Mouse (Mus musculus) heart, embryonic 12.5 days (tissue): ENCODE measurements at regions not wholly inside any gene's neighbourhood (a gene's known extent, or its start where the extent isn't known, plus 50 kb on each side); places are given as distances from the start of the nearest gene placed in this dataset.

Experiments
- ATAC-seq: fragments of 200-750 bp; cut with Nextera tagmentation; 2 replicates; pipeline ENCODE4 v1.8.0; 2017; ENCODE audit warnings: moderate TSS enrichment, moderate library complexity; ENCODE audit not compliant: insufficient number of reproducible peaks, low FRiP score
- H3K27ac ChIP-seq: fragments of 300-500 bp; sonication (generic); 2 replicates; pipeline ENCODE4 v1.5.1; 2016; ENCODE audit warnings: mild to moderate bottlenecking, moderate library complexity; ENCODE audit not compliant: poor library complexity, severe bottlenecking
- H3K27me3 ChIP-seq: fragments of 300-500 bp; sonication (generic); replicated peaks from 2 replicates; pipeline ENCODE4 v1.6.1; 2016; ENCODE audit warnings: mild to moderate bottlenecking, moderate library complexity
- H3K36me3 ChIP-seq: fragments of 300-500 bp; sonication (generic); 2 replicates; pipeline ENCODE4 v1.6.1; 2016; ENCODE audit warnings: mild to moderate bottlenecking, moderate library complexity
- H3K4me1 ChIP-seq: fragments of 300-500 bp; sonication (generic); replicated peaks from 2 replicates; pipeline ENCODE4 v1.6.1; 2016; ENCODE audit warnings: mild to moderate bottlenecking
- H3K4me2 ChIP-seq: fragments of 300-500 bp; sonication (generic); 2 replicates; pipeline ENCODE4 v1.6.1; 2016; ENCODE audit warnings: mild to moderate bottlenecking, moderate library complexity
- H3K4me3 ChIP-seq: fragments of 300-500 bp; sonication (generic); 2 replicates; pipeline ENCODE4 v1.5.1; 2016; ENCODE audit warnings: mild to moderate bottlenecking
- H3K9ac ChIP-seq: fragments of 300-500 bp; sonication (generic); 2 replicates; pipeline ENCODE4 v1.6.1; 2016; ENCODE audit warnings: mild to moderate bottlenecking, moderate library complexity
- H3K9me3 ChIP-seq: fragments of 300-500 bp; sonication (generic); replicated peaks from 2 replicates; pipeline ENCODE4 v1.6.1; 2016; ENCODE audit warnings: mild to moderate bottlenecking, moderate library complexity
- WGBS: fragments of 180-500 bp; shearing (Covaris S2); methylation state at CpG from one replicate; pipeline ENCODE4 v1.1.7; 2016; 5-methylcytosine and 5-hydroxymethylcytosine counted together

DNA sequence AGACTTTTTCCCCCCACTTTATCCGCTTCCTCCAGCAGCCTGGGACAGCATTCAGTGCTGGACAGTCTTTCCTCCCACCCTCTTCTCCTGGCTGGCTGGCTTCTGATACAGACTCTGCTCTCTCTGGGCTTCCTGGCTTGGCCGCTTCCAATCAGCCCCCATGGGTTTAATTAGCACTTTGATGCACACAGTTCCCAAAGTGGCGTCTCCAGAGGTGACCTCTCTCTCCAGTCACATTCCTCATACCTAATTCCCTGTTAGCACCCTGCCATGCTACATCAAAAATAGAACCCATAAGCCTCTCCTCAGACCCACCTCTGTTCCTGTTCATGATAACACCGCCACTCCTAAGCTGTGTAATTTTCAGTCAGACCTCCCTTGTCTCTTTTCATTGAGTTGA, 101.9 kb upstream of the Arid2 start:
- H3K4me2 ChIP-seq = peak overlapping the region; percentile 48
- no peaks in the 10 kb centered on the region for H3K9me3 ChIP-seq
- no peaks in the 10 kb centered on the region for H3K36me3 ChIP-seq
- no peak overlapping the region for H3K9ac ChIP-seq
- H3K4me3 ChIP-seq = no peak overlapping the region
- 4% methylated on average over 4 of the region's 4 CpGs for WGBS
- H3K27ac ChIP-seq = peak overlapping the region; percentile 93
- H3K4me1 ChIP-seq = peaks cover 18% of the 10 kb centered on the region
- H3K27me3 ChIP-seq = no peaks in the 10 kb centered on the region
- peak; percentile 78 for ATAC-seq

DNA sequence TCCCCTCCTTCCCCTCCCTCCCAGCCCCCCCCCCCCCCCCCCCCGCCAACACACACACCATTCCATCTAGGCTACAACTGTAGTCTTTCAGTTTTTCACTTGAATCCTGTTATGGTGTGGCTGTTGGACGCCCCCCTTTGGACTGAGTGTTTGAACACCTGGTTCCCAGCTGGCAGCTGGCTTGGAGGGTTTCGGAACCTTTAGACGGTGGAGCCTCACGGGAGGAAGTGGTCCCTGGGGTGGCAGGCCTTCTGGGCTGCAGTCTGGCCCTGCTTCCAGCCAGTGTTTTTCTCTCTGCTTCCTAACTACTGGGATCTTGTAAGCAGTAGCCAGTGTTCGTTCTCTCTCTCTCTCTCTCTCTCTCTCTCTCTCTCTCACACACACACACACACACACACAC, 101.4 kb upstream of the Arid2 start:
- Histone ChIP-seq H3K4me1 (peaks cover 18% of the 10 kb centered on the region), H3K9me3 (0 out of 2 replicates have a peak, but pooled peaks cover 3% of the 10 kb centered on the region), H3K9ac (0 out of 2 replicates have a peak overlapping the region, but pooled peaks have one; percentile 53), H3K27ac (peak overlapping the region; percentile 93), H3K27me3 (no peaks in the 10 kb centered on the region), H3K4me3 (no peak overlapping the region), H3K4me2 (peak overlapping the region; percentile 48), H3K36me3 (no peaks in the 10 kb centered on the region)
- 29% methylated on average over 5 of the region's 6 CpGs for WGBS
- ATAC-seq = 0 out of 2 replicates have a peak, but pooled peaks have one; percentile 23

DNA sequence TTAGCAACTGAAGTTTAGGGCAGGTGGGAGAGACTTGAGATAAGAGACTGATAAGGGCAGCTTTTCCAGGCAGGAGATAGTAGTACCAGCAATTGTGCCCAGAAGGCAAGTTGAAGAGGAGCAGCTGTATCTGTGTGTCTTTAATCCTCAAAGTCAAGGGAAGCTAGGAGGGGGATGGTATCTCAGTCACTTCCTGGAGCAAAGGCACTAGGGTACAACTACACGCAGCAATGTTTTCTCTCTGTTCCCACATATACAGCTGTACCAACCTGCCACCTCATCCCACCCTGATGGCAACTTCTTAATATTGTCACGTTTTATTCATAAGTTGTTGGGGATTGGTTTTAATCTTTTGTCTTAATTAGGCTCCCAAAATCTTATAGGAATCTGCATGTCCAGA, 97.8 kb upstream of the Arid2 start:
- Histone ChIP-seq H3K9me3 (peaks cover 8% of the 10 kb centered on the region; the same call in 1 of the 2 replicates), H3K4me3 (no peak overlapping the region), H3K4me1 (peaks cover 18% of the 10 kb centered on the region), H3K27ac (no peak overlapping the region), H3K27me3 (no peaks in the 10 kb centered on the region), H3K9ac (no peak overlapping the region), H3K4me2 (no peak overlapping the region), H3K36me3 (no peaks in the 10 kb centered on the region)
- 60% methylated on average over 2 of the region's 2 CpGs for WGBS
- no peak for ATAC-seq

DNA sequence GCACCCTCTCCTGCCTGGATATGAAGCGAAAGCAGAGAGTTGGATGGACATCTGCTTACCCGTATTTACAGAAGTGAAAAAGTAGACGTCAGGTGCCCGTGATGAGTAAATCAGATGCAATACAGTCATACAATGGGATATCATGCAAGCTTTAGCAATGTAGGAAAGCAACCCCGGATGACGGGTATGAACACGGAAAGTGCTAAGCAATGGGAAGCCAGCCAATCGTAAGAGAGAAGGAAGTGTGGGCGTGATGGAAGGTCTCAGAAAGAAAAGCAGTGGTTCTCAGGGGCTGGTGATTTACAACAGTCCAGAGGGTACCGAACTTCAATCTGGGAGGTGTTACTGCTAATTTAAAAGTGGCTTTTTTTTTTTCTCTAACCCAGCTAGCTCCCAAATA, 89.9 kb upstream of the Arid2 start:
- WGBS = 76% methylated on average over 10 of the region's 10 CpGs
- Histone ChIP-seq H3K9me3 (0 out of 2 replicates have a peak, but pooled peaks cover 4% of the 10 kb centered on the region), H3K36me3 (no peaks in the 10 kb centered on the region), H3K9ac (no peak overlapping the region), H3K27ac (no peak overlapping the region), H3K4me2 (no peak overlapping the region), H3K4me3 (no peak overlapping the region), H3K27me3 (no peaks in the 10 kb centered on the region), H3K4me1 (peaks cover 5% of the 10 kb centered on the region; the same call in 1 of the 2 replicates)
- no peak for ATAC-seq

DNA sequence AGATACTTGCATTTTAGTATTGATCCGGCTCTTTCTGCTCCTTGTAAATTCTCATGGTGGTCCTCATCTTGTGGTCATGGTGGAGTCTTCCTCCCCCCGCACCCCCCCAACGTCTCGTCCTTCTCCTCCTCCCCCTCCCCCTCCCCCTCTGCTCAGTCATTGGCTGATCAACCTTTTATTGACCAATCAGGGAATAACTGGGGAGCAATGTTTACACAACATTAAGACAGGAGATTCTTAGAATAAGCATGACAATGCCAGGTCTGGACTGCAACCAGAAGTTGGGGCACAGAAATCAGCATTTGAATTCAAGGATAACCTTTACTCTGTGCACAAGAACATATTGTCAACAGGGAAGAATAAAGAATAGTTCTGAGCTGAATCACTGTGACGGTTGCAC, 89.4 kb upstream of the Arid2 start:
- H3K27me3 ChIP-seq = no peaks in the 10 kb centered on the region
- 57% methylated on average over 5 of the region's 5 CpGs for WGBS
- no peak overlapping the region for H3K4me3 ChIP-seq
- no peaks in the 10 kb centered on the region for H3K36me3 ChIP-seq
- no peak for ATAC-seq
- H3K9me3 ChIP-seq = 0 out of 2 replicates have a peak, but pooled peaks cover 2% of the 10 kb centered on the region
- peaks cover 5% of the 10 kb centered on the region; the same call in 1 of the 2 replicates for H3K4me1 ChIP-seq
- no peak overlapping the region for H3K4me2 ChIP-seq
- H3K27ac ChIP-seq = no peak overlapping the region
- H3K9ac ChIP-seq = no peak overlapping the region

DNA sequence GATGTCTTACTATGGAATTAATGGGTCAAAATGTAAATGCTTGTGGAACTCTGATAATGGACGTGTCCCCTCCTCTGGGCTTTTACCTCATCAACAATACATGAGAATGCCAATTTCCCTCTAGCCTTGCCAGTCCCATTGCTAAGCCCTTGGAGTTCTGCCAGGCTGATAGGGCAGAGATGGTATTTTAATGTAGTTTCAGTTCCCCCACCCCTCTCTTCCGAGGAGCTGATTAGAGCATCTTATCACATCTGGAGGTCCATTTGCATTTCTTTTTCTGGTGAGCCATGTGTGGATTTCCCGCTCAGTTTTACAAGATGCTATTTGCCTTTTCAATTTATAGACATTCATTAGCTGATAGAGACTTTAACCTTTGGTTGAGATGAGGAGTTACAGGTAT, 86.0 kb upstream of the Arid2 start:
- no peak overlapping the region for H3K9ac ChIP-seq
- no peaks in the 10 kb centered on the region for H3K36me3 ChIP-seq
- no peak for ATAC-seq
- whole genome bisulfite sequencing = 36% methylated on average over 3 of the region's 3 CpGs
- H3K27ac ChIP-seq = no peak overlapping the region
- no peak overlapping the region for H3K4me3 ChIP-seq
- H3K4me1 ChIP-seq = peaks cover 5% of the 10 kb centered on the region; the same call in 1 of the 2 replicates
- H3K4me2 ChIP-seq = no peak overlapping the region
- no peaks in the 10 kb centered on the region for H3K27me3 ChIP-seq
- 0 out of 2 replicates have a peak, but pooled peaks cover 2% of the 10 kb centered on the region for H3K9me3 ChIP-seq

DNA sequence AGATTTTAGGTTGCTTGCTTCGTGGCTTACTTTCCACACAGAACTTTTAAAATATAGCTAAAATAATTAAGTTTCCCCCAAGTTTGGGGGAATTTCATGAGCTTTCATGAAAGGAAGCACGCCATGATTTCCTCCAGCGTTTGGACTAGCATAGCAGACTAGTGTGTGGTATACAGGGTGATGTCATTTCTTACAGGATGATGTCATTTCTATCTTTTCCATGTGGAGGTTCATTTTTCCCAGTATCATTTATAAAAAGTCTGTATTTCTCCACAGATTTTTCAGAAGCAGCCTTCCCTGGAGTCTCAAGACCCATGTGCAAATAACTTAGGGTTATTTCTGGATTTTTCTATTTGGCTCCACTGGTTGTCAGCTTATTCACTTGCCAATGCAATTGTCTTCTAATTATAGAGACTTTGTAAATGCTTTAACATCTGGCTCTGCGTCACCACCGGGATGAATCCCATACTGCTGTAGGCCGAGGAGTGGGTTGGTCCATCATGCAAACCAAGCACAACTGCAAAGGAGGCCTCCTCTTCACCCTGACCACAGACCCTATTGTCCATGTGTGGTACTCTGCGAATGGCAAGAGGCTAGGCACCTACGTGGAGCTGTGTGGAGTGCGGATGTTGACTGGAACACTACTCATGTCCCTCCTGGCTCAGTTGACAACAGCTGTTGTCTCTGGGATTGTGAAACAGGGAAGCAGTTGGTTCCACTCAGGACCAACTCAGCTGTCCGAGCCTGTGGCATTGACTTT, 85.4 kb upstream of the Arid2 start:
- no peak overlapping the region for H3K9ac ChIP-seq
- no peaks in the 10 kb centered on the region for H3K27me3 ChIP-seq
- H3K27ac ChIP-seq = no peak overlapping the region
- no peak overlapping the region for H3K4me3 ChIP-seq
- WGBS = 79% methylated on average over 10 of the region's 10 CpGs
- 0 out of 2 replicates have a peak, but pooled peaks cover 2% of the 10 kb centered on the region for H3K9me3 ChIP-seq
- H3K36me3 ChIP-seq = no peaks in the 10 kb centered on the region
- H3K4me2 ChIP-seq = no peak overlapping the region
- no peak for ATAC-seq
- peaks cover 5% of the 10 kb centered on the region; the same call in 1 of the 2 replicates for H3K4me1 ChIP-seq

DNA sequence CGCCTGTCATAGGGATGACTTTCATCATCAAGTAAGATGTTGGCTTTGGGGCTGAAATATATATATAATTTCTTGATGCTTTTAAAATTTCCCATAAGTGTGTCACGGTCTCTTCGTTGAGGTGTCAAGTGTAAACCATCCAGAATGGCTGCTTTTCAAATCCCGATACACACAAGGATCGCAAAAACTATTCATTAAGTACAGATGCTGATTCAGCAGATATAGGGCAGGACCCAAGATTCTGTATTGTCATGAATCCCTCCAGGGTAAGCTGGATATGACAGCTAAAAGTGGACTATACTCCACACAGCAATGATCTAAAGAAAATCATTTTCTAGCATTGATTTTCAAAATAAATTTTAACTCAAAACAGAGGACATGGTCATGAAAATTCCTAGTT, 83.1 kb upstream of the Arid2 start:
- H3K4me3 ChIP-seq = no peak overlapping the region
- no peak for ATAC-seq
- no peak overlapping the region for H3K4me2 ChIP-seq
- peaks cover 5% of the 10 kb centered on the region; the same call in 1 of the 2 replicates for H3K4me1 ChIP-seq
- no peak overlapping the region for H3K9ac ChIP-seq
- no peaks in the 10 kb centered on the region for H3K36me3 ChIP-seq
- 0 out of 2 replicates have a peak, but pooled peaks cover 2% of the 10 kb centered on the region for H3K9me3 ChIP-seq
- WGBS = 93% methylated on average over 5 of the region's 5 CpGs
- H3K27me3 ChIP-seq = no peaks in the 10 kb centered on the region
- no peak overlapping the region for H3K27ac ChIP-seq

DNA sequence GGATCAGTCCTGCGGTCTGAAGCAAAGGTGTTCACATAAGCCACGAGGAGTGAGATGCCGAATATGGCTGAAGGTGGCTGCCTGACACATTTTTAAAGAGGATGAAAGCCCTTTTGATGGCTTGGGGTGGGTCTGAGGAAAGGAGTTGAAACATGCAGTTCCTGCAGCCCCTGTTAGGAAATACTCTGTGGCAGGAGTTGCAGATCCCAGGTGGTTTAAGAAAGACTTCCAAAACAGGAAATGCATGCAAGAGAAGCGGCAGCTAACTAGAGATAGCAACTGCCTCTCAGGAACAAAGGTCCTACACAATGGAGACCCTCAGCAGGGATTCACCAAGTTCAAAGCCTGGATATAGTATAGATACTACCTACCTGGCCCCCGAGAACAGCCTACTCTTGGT, 82.7 kb upstream of the Arid2 start:
- H3K27ac ChIP-seq = no peak overlapping the region
- H3K27me3 ChIP-seq = no peaks in the 10 kb centered on the region
- WGBS = 67% methylated on average over 5 of the region's 5 CpGs
- H3K9ac ChIP-seq = no peak overlapping the region
- 0 out of 2 replicates have a peak, but pooled peaks cover 2% of the 10 kb centered on the region for H3K9me3 ChIP-seq
- no peak overlapping the region for H3K4me2 ChIP-seq
- ATAC-seq = no peak
- H3K4me1 ChIP-seq = peaks cover 5% of the 10 kb centered on the region; the same call in 1 of the 2 replicates
- H3K4me3 ChIP-seq = no peak overlapping the region
- H3K36me3 ChIP-seq = no peaks in the 10 kb centered on the region

DNA sequence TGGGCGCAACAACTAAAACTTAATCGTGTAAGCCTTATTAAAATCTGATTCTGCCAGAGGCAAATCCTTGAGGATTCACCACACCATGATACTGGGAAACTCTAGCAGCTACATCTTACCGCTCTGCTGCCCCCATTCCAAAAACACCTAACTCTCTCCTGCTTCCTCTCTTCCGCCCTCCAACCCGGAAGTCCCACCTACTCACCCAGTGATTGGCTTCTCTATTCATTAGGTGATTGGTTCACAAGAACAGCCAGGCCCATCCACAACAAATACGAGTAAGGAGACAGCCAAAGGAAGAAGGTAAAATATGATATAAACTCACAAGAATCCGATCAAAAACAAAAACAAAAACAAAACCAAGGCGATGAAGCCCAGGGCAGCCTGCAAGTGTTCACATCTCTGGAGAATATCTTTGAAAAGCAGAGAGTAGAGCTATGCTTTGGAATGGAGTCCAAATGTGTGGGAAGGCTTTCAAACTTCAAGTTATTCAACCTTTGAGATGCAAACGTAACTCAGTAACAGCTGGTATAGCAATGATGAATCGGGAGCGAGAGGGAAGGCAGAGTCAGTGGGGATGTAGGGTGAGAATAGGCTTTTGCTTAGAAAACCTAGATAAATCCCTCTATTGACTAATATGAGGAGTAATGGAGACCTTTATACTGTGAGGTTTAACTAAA, 76.5 kb upstream of the Arid2 start:
- no peak for ATAC-seq
- Histone ChIP-seq H3K4me1 (no peaks in the 10 kb centered on the region), H3K36me3 (no peaks in the 10 kb centered on the region), H3K4me2 (no peak overlapping the region), H3K27me3 (no peaks in the 10 kb centered on the region), H3K4me3 (no peak overlapping the region), H3K9me3 (no peaks in the 10 kb centered on the region), H3K27ac (no peak overlapping the region), H3K9ac (no peak overlapping the region)
- 77% methylated on average over 11 of the region's 11 CpGs for WGBS

DNA sequence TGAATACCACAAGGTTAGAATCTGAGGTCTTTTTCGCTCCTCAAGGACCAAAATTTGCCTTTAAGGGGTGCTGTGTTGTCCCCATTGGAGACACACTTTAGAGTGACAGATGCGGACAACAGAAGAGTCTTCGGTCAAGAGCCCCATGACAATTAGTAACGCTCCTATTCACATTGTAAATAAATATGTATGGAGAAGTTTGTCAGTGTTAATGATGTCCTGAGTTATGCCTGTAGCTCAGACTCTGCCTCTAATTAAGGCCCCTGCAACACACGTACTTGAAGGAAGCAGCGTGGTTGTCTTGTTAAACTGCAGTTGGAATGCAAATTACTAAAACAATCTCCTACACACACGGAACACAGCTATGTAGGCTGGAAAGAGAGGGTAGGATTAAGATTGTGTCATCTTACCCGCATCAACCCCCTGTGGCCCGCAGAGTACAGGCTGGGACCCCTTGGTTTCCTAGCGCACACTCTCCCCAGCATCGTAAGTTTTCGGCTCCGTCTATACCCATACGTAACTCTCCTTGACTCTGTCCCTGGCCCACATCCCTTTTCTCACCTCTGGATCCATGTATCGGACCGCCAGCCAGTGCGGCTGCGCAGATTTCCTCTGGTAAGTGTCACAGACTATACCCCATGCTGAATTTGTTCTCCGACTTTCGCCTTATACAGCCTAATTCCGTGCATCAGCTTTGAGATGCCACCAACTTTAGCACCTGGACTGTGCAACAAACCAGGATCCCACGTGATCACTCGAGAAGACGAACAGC, 73.6 kb upstream of the Arid2 start:
- Histone ChIP-seq H3K9ac (no peak overlapping the region), H3K27ac (no peak overlapping the region), H3K4me2 (no peak overlapping the region), H3K36me3 (no peaks in the 10 kb centered on the region), H3K9me3 (no peaks in the 10 kb centered on the region), H3K4me1 (no peaks in the 10 kb centered on the region), H3K4me3 (no peak overlapping the region), H3K27me3 (no peaks in the 10 kb centered on the region)
- 84% methylated on average over 24 of the region's 24 CpGs for WGBS
- ATAC-seq = no peak
